Mouse (Mus musculus) cerebellum, adult 2 months (tissue): ENCODE results near the gene Olfr222. TPM values are rescaled to one million over a fixed set of nuclear protein-coding genes. Genes with fewer than 3 reads are reported as not detected.

Experiments used
- DNase-seq, 2 experiments: peaks; one replicate each; pipeline ENCODE4 v3.0.0; 2021
- H3K27ac ChIP-seq: fragments of 200-500 bp; 2 replicates; pipeline ENCODE4 v1.5.1; 2012; ENCODE audit warnings: low read length, control low read depth, inconsistent platforms; ENCODE audit not compliant: insufficient read depth
- H3K27me3 ChIP-seq: fragments of 200-500 bp; 2 replicates; pipeline ENCODE4 v1.6.1; 2012; ENCODE audit warnings: inconsistent platforms, mild to moderate bottlenecking, low read length, moderate library complexity; ENCODE audit not compliant: control insufficient read depth, insufficient read depth
- H3K4me1 ChIP-seq: fragments of 200-500 bp; 2 replicates; pipeline ENCODE4 v1.6.1; 2011; ENCODE audit warnings: low read length; ENCODE audit not compliant: control insufficient read depth, insufficient read depth
- H3K4me3 ChIP-seq: fragments of 200-500 bp; replicated peaks from 2 replicates; pipeline ENCODE3; 2011; ENCODE audit warnings: mild to moderate bottlenecking, low read depth, low read length, control low read depth; ENCODE audit not compliant: insufficient read depth
- CTCF ChIP-seq: fragments of 200-500 bp; IDR thresholded peaks from 2 replicates; pipeline ENCODE4 v1.5.1; 2011; ENCODE audit warnings: low read depth, mild to moderate bottlenecking, control low read depth, low read length, moderate library complexity, borderline replicate concordance; ENCODE audit not compliant: insufficient read depth
- POLR2A ChIP-seq: fragments of 200-500 bp; IDR thresholded peaks from 2 replicates; pipeline ENCODE4 v1.6.1; 2011; ENCODE audit warnings: low read length, control low read depth, borderline replicate concordance; ENCODE audit not compliant: insufficient read depth
- WGBS: fragments of 180-500 bp; shearing (Covaris S2); methylation state at CpG from one replicate; pipeline ENCODE4 v1.1.7; 2018; 5-methylcytosine and 5-hydroxymethylcytosine counted together
- polyA plus RNA-seq: library from polyadenylated mRNA; depleted of rRNA; stranded (reverse); fragments of >200 nt; gene quantifications from 2 replicates; pipeline ENCODE4 v1.2.3, GENCODE M21; 2012

Gene Olfr222
- polyA plus RNA-seq, 1 experiment, result not detected

- no peak for DNase-seq
- 95% methylated on average over 4 of the region's 4 CpGs for WGBS
- no peaks in the 10 kb centered on the region for H3K4me1 ChIP-seq
- TF ChIP-seq POLR2A, result no peak
- no peak for TF ChIP-seq CTCF
- H3K27ac ChIP-seq, result no peak overlapping the region
- H3K4me3 ChIP-seq, result no peak overlapping the region
- H3K27me3 ChIP-seq, result no peaks in the 10 kb centered on the region
Observed at GRCm38 (mm10) chr11:59562336-59562735, 13.7 kb downstream of the Olfr222 start.

- Histone ChIP-seq H3K27ac (no peak overlapping the region), H3K4me1 (no peaks in the 10 kb centered on the region), H3K4me3 (no peak overlapping the region), H3K27me3 (no peaks in the 10 kb centered on the region)
- TF ChIP-seq POLR2A (no peak), CTCF (no peak)
- 72% methylated on average over 3 of the region's 3 CpGs for WGBS
- DNase-seq, result no peak
Observed at GRCm38 (mm10) chr11:59560906-59561305, 15.1 kb downstream of the Olfr222 start.

- no peak for DNase-seq
- no peak for TF ChIP-seq CTCF
- no peak for TF ChIP-seq POLR2A
- WGBS, result 76% methylated on average over 8 of the region's 8 CpGs
Observed at GRCm38 (mm10) chr11:59554535-59554934, 21.5 kb downstream of the Olfr222 start.

GRCm38 (mm10) chr11:59554127-59554526, 21.9 kb downstream of the Olfr222 start:
- H3K27me3 ChIP-seq, result no peaks in the 10 kb centered on the region
- no peaks in the 10 kb centered on the region for H3K4me1 ChIP-seq
- H3K4me3 ChIP-seq, result no peak overlapping the region
- WGBS, result 94% methylated on average over 11 of the region's 11 CpGs
- no peak for TF ChIP-seq POLR2A
- TF ChIP-seq CTCF, result no peak
- no peak for DNase-seq
- no peak overlapping the region for H3K27ac ChIP-seq

More at GRCm38 (mm10) chr11:59554535-59554934, 21.5 kb downstream of the Olfr222 start:
- no peaks in the 10 kb centered on the region for H3K27me3 ChIP-seq
- no peak overlapping the region for H3K27ac ChIP-seq
- H3K4me1 ChIP-seq, result no peaks in the 10 kb centered on the region
- H3K4me3 ChIP-seq, result no peak overlapping the region

GRCm38 (mm10) chr11:59544005-59544404, 32.0 kb downstream of the Olfr222 start:
- TF ChIP-seq CTCF, result no peak
- no peak for TF ChIP-seq POLR2A
- Histone ChIP-seq H3K4me1 (no peaks in the 10 kb centered on the region), H3K27me3 (no peaks in the 10 kb centered on the region), H3K27ac (no peak overlapping the region), H3K4me3 (no peak overlapping the region)
- 86% methylated on average over 9 of the region's 9 CpGs for WGBS
- no peak for DNase-seq

- no peak for DNase-seq
- TF ChIP-seq POLR2A (no peak), CTCF (no peak)
- H3K27ac ChIP-seq, result no peak overlapping the region
- H3K27me3 ChIP-seq, result no peaks in the 10 kb centered on the region
- H3K4me1 ChIP-seq, result no peaks in the 10 kb centered on the region
- H3K4me3 ChIP-seq, result no peak overlapping the region
- 88% methylated on average over 3 of the region's 3 CpGs for WGBS
Observed at GRCm38 (mm10) chr11:59543376-59543775, 32.7 kb downstream of the Olfr222 start.

- TF ChIP-seq CTCF, result no peak
- no peak for TF ChIP-seq POLR2A
- H3K4me1 ChIP-seq, result no peaks in the 10 kb centered on the region
- no peaks in the 10 kb centered on the region for H3K27me3 ChIP-seq
- DNase-seq, result no peak
- WGBS, result 91% methylated on average over 6 of the region's 6 CpGs
- no peak overlapping the region for H3K27ac ChIP-seq
- H3K4me3 ChIP-seq, result no peak overlapping the region
Observed at GRCm38 (mm10) chr11:59542442-59542841, 33.6 kb downstream of the Olfr222 start.

- H3K4me3 ChIP-seq, result no peak within 1 kb of the TSS
- no peak for TF ChIP-seq CTCF
- no peak within 1 kb of the TSS for H3K27ac ChIP-seq
- WGBS, result 63% methylated on average over 3 of the region's 3 CpGs
- H3K27me3 ChIP-seq, result no peaks in the 10 kb centered on the region
- no peak for DNase-seq
- no peaks in the 10 kb centered on the region for H3K4me1 ChIP-seq
Observed at GRCm38 (mm10) chr11:59541324-59541723, 34.7 kb downstream of the Olfr222 start, which contains the start of gene Nlrp3. Nlrp3 (plus strand) TSS chr11:59541568.

GRCm38 (mm10) chr11:59540123-59540522, 35.9 kb downstream of the Olfr222 start:
- no peak for DNase-seq
- WGBS, result 85% methylated on average over 3 of the region's 3 CpGs
- Histone ChIP-seq H3K27ac (no peak overlapping the region), H3K27me3 (no peaks in the 10 kb centered on the region), H3K4me3 (no peak overlapping the region), H3K4me1 (no peaks in the 10 kb centered on the region)
- no peak for TF ChIP-seq POLR2A
- no peak for TF ChIP-seq CTCF
